Mouse (Mus musculus) adrenal gland, postnatal 0 days (tissue): ENCODE data around the gene Rps21. TPM values are rescaled to one million over a fixed set of nuclear protein-coding genes. Genes with fewer than 3 reads are reported as not detected.

Experiments
- microRNA-seq: library from miRNA; unstranded; fragments of <30 nt; microRNA quantifications from one replicate; pipeline ENCODE4, GENCODE M21; 2016; ENCODE audit warnings: borderline replicate concordance; ENCODE audit not compliant: insufficient number of aligned reads
- polyA plus RNA-seq: library from polyadenylated mRNA; unstranded; fragments of >200 nt; fragmentation: Nextera tagmentation; extraction: Ambion mirVana; gene quantifications from 2 replicates; pipeline ENCODE4 v1.2.1, GENCODE M21; 2015

Rps21 gene
- polyA plus RNA-seq: 807 and 1,071 TPM in 2 replicates

GRCm38 (mm10) chr2:180257001-180257521, at the start of gene Rps21:
TSS of gene Rps21 (plus strand) at chr2:180257377.

DNA sequence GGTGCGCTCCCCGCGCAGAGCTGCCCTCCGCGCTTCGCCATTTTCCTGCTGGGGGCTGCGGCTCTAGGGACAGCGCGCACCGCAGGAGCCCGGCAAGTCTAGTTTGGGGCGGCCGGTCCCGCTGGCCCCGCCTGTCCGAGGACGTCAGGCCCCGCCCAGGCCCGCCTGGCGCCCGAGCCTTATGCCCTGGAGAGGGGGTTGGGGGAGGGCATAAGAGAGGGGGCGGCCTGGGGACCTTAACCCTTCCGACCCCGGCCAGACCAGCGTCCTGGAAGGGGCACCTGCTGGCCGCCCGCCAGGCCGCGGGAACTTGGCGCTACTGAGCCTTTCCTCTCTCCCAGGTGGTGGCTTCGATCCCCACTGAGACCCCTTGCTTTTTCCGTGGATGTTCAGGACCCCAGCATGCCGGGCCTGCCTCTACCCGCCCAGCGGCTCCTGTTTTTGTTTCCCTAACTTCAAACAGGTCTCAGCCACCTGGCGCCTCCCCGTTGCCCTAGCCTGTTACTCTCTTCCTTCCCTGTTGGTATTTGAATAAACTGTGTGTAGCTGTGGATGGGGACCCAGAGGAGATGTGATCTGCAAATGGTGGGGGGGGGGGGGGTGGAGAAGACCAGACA, 31.3 kb upstream of the Rps21 start, which contains the start of gene Lama5:
Gene Lama5 (minus strand): TSS at position 98 of the 617 bp plus-strand sequence.

DNA sequence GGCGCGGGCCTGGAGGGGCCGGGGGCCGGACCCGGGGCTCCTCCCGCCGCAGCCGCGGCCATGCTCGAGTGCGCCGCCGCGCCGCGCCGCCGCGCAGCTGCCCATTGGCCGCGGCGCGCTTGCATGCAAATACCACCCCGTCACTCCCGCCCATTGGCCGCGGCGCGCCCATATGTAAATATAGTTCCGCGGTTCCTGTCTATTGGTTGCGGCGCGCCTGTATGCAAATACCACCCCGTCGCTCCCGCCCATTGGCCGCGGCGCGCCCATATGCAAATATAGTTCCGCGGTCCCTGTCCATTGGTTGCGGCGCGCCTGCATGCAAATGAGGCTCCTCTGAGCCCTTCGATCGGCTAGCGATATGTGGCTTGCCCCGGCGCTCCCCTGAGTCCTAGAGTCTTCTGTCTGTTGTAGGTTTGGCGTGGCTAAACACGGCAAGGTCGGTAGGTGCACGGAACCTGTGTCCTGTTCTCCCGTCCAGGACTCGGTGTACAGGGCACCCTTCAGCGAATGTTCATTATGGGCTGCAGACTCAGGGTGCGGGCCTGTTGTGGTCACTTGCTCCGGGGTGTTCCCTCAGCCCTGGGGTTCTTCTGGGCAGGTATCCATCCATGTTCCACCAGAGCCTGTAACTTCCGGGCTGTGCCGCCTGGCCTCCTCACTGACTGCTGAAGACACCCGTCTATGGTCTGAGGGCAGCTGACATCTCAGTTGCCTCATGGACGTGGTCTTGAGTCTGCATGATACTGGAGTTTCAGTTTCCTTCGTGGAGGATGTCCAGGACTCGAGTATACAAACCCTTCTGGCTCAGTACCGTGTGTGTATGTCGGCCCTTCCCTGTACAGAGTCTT, 16.4 kb downstream of the Rps21 start, which contains the start of gene Cables2:
Gene Cables2 (minus strand): TSS at position 103 of the 851 bp plus-strand sequence.

DNA sequence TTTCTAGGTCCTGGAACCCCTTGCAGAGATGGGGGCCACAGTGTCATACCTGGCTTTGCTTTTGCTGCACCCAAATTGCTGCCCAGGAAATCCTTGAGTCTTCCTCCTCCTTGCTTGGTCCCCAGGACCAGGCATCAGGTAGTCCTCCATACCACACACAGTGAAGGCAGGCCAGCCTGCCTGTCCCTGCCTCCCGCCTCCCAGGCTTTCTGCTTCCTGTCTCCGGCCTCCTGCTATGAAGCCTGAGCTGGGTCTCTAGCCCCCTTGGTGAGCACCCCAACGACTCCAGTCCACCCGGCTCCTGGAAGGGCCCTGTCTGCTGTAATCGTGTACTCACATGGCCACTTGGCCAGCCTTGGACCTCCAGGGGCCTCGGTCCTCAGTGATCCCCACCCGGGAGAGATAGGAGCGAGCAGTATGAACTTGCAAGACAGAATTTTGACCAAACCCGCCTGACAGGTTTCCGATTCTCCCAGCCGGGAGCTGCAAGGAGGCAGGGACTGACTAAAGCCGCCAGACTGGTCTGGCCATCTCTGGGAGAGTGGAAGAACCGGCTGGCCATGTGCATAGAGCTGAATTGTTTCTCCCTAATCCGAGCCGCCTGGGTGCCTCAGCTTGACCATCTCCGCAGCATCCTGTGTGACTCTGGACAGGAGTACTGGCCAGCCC, 32.4 kb downstream of the Rps21 start, which contains the start of gene Rbbp8nl:
Gene Rbbp8nl (minus strand): TSS at position 440 of the 669 bp plus-strand sequence.

Small RNA genes lying within 50 kb of the gene (microRNA-seq; reads per million reads assigned to microRNA genes)
- not detected for gene Mir3091

Other genes with a start within 250 kb of the Rps21 start
- 5.5 and 6.0 TPM in 2 replicates for gene Lsm14b, start 232.4 kb upstream of the Rps21 start, polyA plus RNA-seq
- gene Psma7, start 214.9 kb upstream of the Rps21 start, polyA plus RNA-seq: 593 and 832 TPM in 2 replicates
- 3.5 and 3.9 TPM in 2 replicates for gene Ss18l1, start 214.9 kb upstream of the Rps21 start, polyA plus RNA-seq
- 18.5 and 24.4 TPM in 2 replicates for gene Mtg2, start 186.8 kb upstream of the Rps21 start, polyA plus RNA-seq
- gene Hrh3, start 152.9 kb upstream of the Rps21 start, polyA plus RNA-seq: 0.10 and 0.30 TPM in 2 replicates
- gene Osbpl2, start 138.1 kb upstream of the Rps21 start, polyA plus RNA-seq: 31.1 and 33.4 TPM in 2 replicates
- 118 and 155 TPM in 2 replicates for gene Adrm1, start 85.9 kb upstream of the Rps21 start, polyA plus RNA-seq
- 12.7 and 22.0 TPM in 2 replicates for gene Lama5, start 31.5 kb upstream of the Rps21 start, polyA plus RNA-seq
- 8.2 and 10.0 TPM in 2 replicates for gene Cables2, start 16.1 kb downstream of the Rps21 start, polyA plus RNA-seq
- not detected in 2 replicates for gene Rbbp8nl, start 32.5 kb downstream of the Rps21 start, polyA plus RNA-seq
- 0.06 and 0.40 TPM in 2 replicates for gene Gata5, start 77.3 kb downstream of the Rps21 start, polyA plus RNA-seq
- 0.08 and 0.27 TPM in 2 replicates for gene Slco4a1, start 198.9 kb downstream of the Rps21 start, polyA plus RNA-seq
- 0.74 and 0.80 TPM in 2 replicates for gene Ntsr1, start 242.6 kb downstream of the Rps21 start, polyA plus RNA-seq